Mouse (Mus musculus) limb, embryonic 11.5 days (tissue): ENCODE data around the gene Mrpl55. TPM values are rescaled to one million over a fixed set of nuclear protein-coding genes. Genes with fewer than 3 reads are reported as not detected.

Experiments
- ATAC-seq: fragments of 200-750 bp; cut with Nextera tagmentation; 2 replicates; pipeline ENCODE4 v1.8.0; 2017; ENCODE audit warnings: low read depth; ENCODE audit not compliant: insufficient number of reproducible peaks, low FRiP score, low TSS enrichment
- DNase-seq: peaks from one replicate; pipeline ENCODE4 v3.0.0-alpha.2; 2015; ENCODE audit warnings: low spot score
- H3K27ac ChIP-seq: fragments of 300-500 bp; sonication (generic); replicated peaks from 2 replicates; pipeline ENCODE4 v1.5.1; 2014; ENCODE audit warnings: low read depth, mild to moderate bottlenecking, low read length
- H3K27me3 ChIP-seq: fragments of 300-500 bp; sonication (generic); 2 replicates; pipeline ENCODE4 v1.6.1; 2014; ENCODE audit warnings: mild to moderate bottlenecking, low read length, mixed read lengths; ENCODE audit not compliant: control insufficient read depth, insufficient read depth
- H3K36me3 ChIP-seq: fragments of 300-500 bp; sonication (generic); 2 replicates; pipeline ENCODE4 v1.6.1; 2014; ENCODE audit warnings: mild to moderate bottlenecking, low read length, moderate library complexity, mixed read lengths; ENCODE audit not compliant: control insufficient read depth, insufficient read depth
- H3K4me1 ChIP-seq: fragments of 300-500 bp; sonication (generic); 2 replicates; pipeline ENCODE4 v1.6.1; 2014; ENCODE audit warnings: low read length, mixed read lengths; ENCODE audit not compliant: control insufficient read depth, insufficient read depth
- H3K4me2 ChIP-seq: fragments of 300-500 bp; sonication (generic); 2 replicates; pipeline ENCODE4 v1.6.1; 2014; ENCODE audit warnings: low read depth, mild to moderate bottlenecking, moderate library complexity; ENCODE audit not compliant: severe bottlenecking
- H3K4me3 ChIP-seq: fragments of 300-500 bp; sonication (generic); 2 replicates; pipeline ENCODE4 v1.5.1; 2014; ENCODE audit warnings: low read depth, low read length
- H3K9ac ChIP-seq: fragments of 300-500 bp; sonication (generic); 2 replicates; pipeline ENCODE4 v1.6.1; 2014; ENCODE audit warnings: mild to moderate bottlenecking, low read length
- H3K9me3 ChIP-seq: fragments of 300-500 bp; sonication (generic); 2 replicates; pipeline ENCODE4 v1.6.1; 2016; ENCODE audit warnings: low read length; ENCODE audit not compliant: control insufficient read depth
- WGBS: fragments of 180-500 bp; shearing (Covaris S2); extraction: QIAGEN DNeasy Blood & Tissue Kit; methylation state at CpG from one replicate; pipeline ENCODE4 v1.1.7; 2014; 5-methylcytosine and 5-hydroxymethylcytosine counted together
- polyA plus RNA-seq: library from polyadenylated mRNA; unstranded; fragments of >200 nt; fragmentation: Nextera tagmentation; extraction: Ambion mirVana; gene quantifications from 2 replicates; pipeline ENCODE4 v1.2.1, GENCODE M21; 2014

Mrpl55 gene
- polyA plus RNA-seq, 1 experiment from 2014 or later: 104 TPM

- Histone ChIP-seq H3K27me3 (no peaks in the 10 kb centered on the region), H3K4me3 (peak overlapping the region; percentile 68), H3K4me1 (peaks cover 20% of the 10 kb centered on the region), H3K4me2 (peak overlapping the region; percentile 73), H3K9me3 (no peaks in the 10 kb centered on the region), H3K27ac (no peak overlapping the region), H3K36me3 (no peaks in the 10 kb centered on the region), H3K9ac (peak overlapping the region; percentile 85)
- ATAC-seq (no peak), DNase-seq (no peak)
- WGBS: 7% methylated on average over 21 of the region's 21 CpGs
These were observed 24.7 kb downstream of the Mrpl55 start for GRCm38 (mm10) chr11:59226787-59227603.

GRCm38 (mm10) chr11:59227604-59228121 lies 25.4 kb downstream of the Mrpl55 start:
- Histone ChIP-seq H3K36me3 (no peaks in the 10 kb centered on the region), H3K9me3 (no peaks in the 10 kb centered on the region), H3K27me3 (no peaks in the 10 kb centered on the region), H3K27ac (peak overlapping the region; percentile 85), H3K4me3 (peak overlapping the region; percentile 68), H3K9ac (peak overlapping the region; percentile 85), H3K4me2 (peak overlapping the region; percentile 73), H3K4me1 (peaks cover 20% of the 10 kb centered on the region)
- under 1% methylated on average over 43 of the region's 51 CpGs for WGBS
- ATAC-seq (peak; percentile 81), DNase-seq (no peak)

GRCm38 (mm10) chr11:59228122-59228953 lies 26.1 kb downstream of the Mrpl55 start, which contains the start of gene Arf1:
Gene Arf1, minus strand, starts transcription at chr11:59228270.
- Histone ChIP-seq H3K27ac (peak within 1 kb of the TSS; percentile 85), H3K4me1 (peaks cover 20% of the 10 kb centered on the region), H3K9ac (peak within 1 kb of the TSS; percentile 85), H3K4me3 (peak within 1 kb of the TSS; percentile 68), H3K36me3 (no peaks in the 10 kb centered on the region), H3K27me3 (no peaks in the 10 kb centered on the region), H3K4me2 (peak within 1 kb of the TSS; percentile 73), H3K9me3 (no peaks in the 10 kb centered on the region)
- DNase-seq (peak; percentile 97), ATAC-seq (peak; percentile 91)
- 5% methylated on average over 58 of the region's 59 CpGs for WGBS

GRCm38 (mm10) chr11:59230144-59230760 lies 28.0 kb downstream of the Mrpl55 start:
- no peak for ATAC-seq
- H3K4me3 ChIP-seq: no peak overlapping the region

GRCm38 (mm10) chr11:59232797-59233196 lies 30.5 kb downstream of the Mrpl55 start:
- H3K9me3 ChIP-seq: no peaks in the 10 kb centered on the region
- 57% methylated on average over 2 of the region's 2 CpGs for WGBS

More at GRCm38 (mm10) chr11:59230144-59230760, 28.0 kb downstream of the Mrpl55 start:
- Histone ChIP-seq H3K4me2 (no peak overlapping the region), H3K27me3 (no peaks in the 10 kb centered on the region), H3K36me3 (no peaks in the 10 kb centered on the region), H3K9me3 (no peaks in the 10 kb centered on the region), H3K4me1 (peaks cover 17% of the 10 kb centered on the region), H3K9ac (no peak overlapping the region), H3K27ac (no peak overlapping the region)
- WGBS: 9% methylated on average over 7 of the region's 7 CpGs
- DNase-seq: peak; percentile 80

GRCm38 (mm10) chr11:59238525-59239427 lies 36.5 kb downstream of the Mrpl55 start:
- no peak overlapping the region for H3K4me3 ChIP-seq
- no peaks in the 10 kb centered on the region for H3K9me3 ChIP-seq
- no peak overlapping the region for H3K4me2 ChIP-seq
- H3K36me3 ChIP-seq: no peaks in the 10 kb centered on the region
- 1% methylated on average over 14 of the region's 15 CpGs for WGBS
- no peak overlapping the region for H3K27ac ChIP-seq
- DNase-seq (peak; percentile 78), ATAC-seq (peak; percentile 67)
- no peak overlapping the region; the same call in 1 of the 2 replicates for H3K9ac ChIP-seq
- peaks cover 9% of the 10 kb centered on the region for H3K4me1 ChIP-seq
- peaks cover 5% of the 10 kb centered on the region for H3K27me3 ChIP-seq

More at GRCm38 (mm10) chr11:59232797-59233196, 30.5 kb downstream of the Mrpl55 start:
- Histone ChIP-seq H3K36me3 (no peaks in the 10 kb centered on the region), H3K4me2 (no peak overlapping the region), H3K9ac (no peak overlapping the region), H3K4me3 (no peak overlapping the region), H3K27me3 (no peaks in the 10 kb centered on the region), H3K4me1 (peaks cover 6% of the 10 kb centered on the region; the same call in 1 of the 2 replicates), H3K27ac (no peak overlapping the region)
- ATAC-seq (no peak), DNase-seq (no peak)

- no peak overlapping the region for H3K4me3 ChIP-seq
These were observed 37.1 kb downstream of the Mrpl55 start for GRCm38 (mm10) chr11:59239428-59239785.

More at GRCm38 (mm10) chr11:59239428-59239785, 37.1 kb downstream of the Mrpl55 start:
- 27% methylated on average over 4 of the region's 4 CpGs for WGBS
- Histone ChIP-seq H3K27me3 (peaks cover 5% of the 10 kb centered on the region), H3K36me3 (no peaks in the 10 kb centered on the region), H3K4me2 (no peak overlapping the region), H3K9me3 (no peaks in the 10 kb centered on the region), H3K4me1 (peaks cover 9% of the 10 kb centered on the region), H3K27ac (no peak overlapping the region), H3K9ac (no peak overlapping the region)
- no peak for DNase-seq
- ATAC-seq: peak; percentile 29; the same call in 1 of the 2 replicates
